Mouse (Mus musculus): Measurements from ENCODE around the gene H6pd.

DNA sequence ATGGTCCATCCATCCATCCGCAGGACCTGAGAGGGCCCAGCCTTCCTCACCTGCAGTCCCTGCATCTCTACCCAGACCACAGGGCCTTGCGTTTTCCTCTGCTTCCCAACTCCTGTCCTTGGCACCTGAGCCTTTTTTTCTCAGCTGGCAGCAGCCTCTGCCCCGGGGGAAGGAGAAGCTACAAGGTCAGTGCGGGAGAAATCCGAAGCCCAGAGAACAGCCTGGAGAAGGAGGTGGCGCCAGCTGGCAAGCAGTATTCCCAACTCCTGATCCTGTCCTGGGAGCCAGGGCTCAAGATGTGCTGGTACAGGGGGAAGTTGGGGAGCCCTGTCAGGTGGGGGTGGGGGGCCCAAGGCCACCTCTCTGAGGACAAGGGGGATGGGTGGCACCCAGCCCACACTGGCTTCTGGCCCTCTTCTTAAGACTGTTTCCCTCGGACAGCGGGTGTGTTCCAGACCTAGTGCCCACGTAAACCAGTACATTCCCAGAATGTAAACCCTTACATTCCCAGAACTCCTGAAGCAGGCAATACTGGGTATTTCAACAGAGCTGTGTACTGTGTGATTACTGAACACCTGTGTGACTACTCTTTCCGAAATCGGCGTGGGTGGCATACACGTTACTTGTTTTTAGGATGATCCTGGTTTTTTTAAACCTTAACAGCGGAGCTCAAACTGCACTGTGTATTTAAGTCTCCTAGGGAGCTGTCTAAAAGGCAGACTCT, 9.9 kb downstream of the H6pd start:
- no peak for TF ChIP-seq CTCF (IDR thresholded peaks at IDR 0.05 in 2 of 3, conservative IDR thresholded peaks at IDR 0.05 in 1 of 3; ENCODE audit: control insufficient read depth in 1 of 3, insufficient read depth in 1 of 3, low read depth in 2 of 3, low read length in 3 of 3, poor library complexity in 1 of 3, severe bottlenecking in 1 of 3)
- TF ChIP-seq POLR2A (IDR thresholded peaks at IDR 0.05; ENCODE audit: control insufficient read depth in 1 of 2, insufficient read depth in 1 of 2, low read depth in 1 of 2, low read length in 2 of 2, poor library complexity in 1 of 2): no peak
- no peak for TF ChIP-seq POLR2AphosphoS2 (IDR thresholded peaks at IDR 0.05; ENCODE audit: low read length)
- no peak for TF ChIP-seq USF1 (IDR thresholded peaks at IDR 0.05; ENCODE audit: low read depth, low read length)
- TF ChIP-seq RCOR1 (IDR thresholded peaks at IDR 0.05; ENCODE audit: low read depth, low read length): no peak
- no peak for TF ChIP-seq TBP (IDR thresholded peaks at IDR 0.05; ENCODE audit: low read depth, low read length)
- TF ChIP-seq HCFC1 (IDR thresholded peaks at IDR 0.05; ENCODE audit: low read depth, low read length): no peak
- no peak for TF ChIP-seq ZKSCAN1 (IDR thresholded peaks at IDR 0.05; ENCODE audit: low read depth, low read length)
- TF ChIP-seq MAX (IDR thresholded peaks at IDR 0.05; ENCODE audit: low read length): no peak
- no peak for TF ChIP-seq MEF2A (IDR thresholded peaks at IDR 0.05; ENCODE audit: extremely low read depth, insufficient replicate concordance, low read depth, low read length, poor library complexity, severe bottlenecking)
- TF ChIP-seq SIN3A (IDR thresholded peaks at IDR 0.05; ENCODE audit: low read length): no peak
